Mouse (Mus musculus): ENCODE measurements at regions not wholly inside any gene's neighbourhood (a gene's known extent, or its start where the extent isn't known, plus 50 kb on each side); places are given as distances from the start of the nearest gene placed in this dataset.

DNA sequence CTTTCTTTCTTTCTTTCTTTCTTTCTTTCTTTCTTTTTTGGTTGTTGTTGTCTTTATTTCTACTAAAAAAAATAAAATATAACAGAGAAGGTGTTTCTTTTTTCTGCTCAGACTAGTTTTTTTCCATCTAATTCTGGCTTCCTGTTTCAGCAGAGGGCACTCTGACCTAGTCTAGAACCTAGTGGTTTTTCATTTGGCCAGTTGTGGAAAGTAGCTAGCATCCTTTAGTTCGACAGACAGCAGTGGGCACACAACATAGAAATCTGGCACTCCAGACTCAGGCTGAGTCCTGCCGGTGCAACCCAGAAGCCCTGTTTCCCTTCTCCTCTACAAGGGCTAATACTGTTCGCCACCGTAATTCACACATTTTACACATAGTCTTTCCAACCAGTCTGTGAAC, 140.0 kb downstream of the Cemip2 start:
- TF ChIP-seq POLR2A (IDR thresholded peaks at IDR 0.05; ENCODE audit: borderline replicate concordance, insufficient read depth, low read length): no peak
- TF ChIP-seq CTCF (IDR thresholded peaks at IDR 0.05; ENCODE audit: borderline replicate concordance, insufficient read depth, low read depth, low read length): no peak

All from cerebellum, adult 2 months (tissue).